Mouse (Mus musculus) frontal cortex, postnatal 36 days (tissue): Measurements from ENCODE around the gene Tmem237.

ENCODE experiments used
- DNase-seq, 2 experiments: peaks; one replicate each; pipeline ENCODE4 v3.0.0; 2022; ENCODE audit warnings: low spot score in 2 of 2

Tmem237 gene

DNA sequence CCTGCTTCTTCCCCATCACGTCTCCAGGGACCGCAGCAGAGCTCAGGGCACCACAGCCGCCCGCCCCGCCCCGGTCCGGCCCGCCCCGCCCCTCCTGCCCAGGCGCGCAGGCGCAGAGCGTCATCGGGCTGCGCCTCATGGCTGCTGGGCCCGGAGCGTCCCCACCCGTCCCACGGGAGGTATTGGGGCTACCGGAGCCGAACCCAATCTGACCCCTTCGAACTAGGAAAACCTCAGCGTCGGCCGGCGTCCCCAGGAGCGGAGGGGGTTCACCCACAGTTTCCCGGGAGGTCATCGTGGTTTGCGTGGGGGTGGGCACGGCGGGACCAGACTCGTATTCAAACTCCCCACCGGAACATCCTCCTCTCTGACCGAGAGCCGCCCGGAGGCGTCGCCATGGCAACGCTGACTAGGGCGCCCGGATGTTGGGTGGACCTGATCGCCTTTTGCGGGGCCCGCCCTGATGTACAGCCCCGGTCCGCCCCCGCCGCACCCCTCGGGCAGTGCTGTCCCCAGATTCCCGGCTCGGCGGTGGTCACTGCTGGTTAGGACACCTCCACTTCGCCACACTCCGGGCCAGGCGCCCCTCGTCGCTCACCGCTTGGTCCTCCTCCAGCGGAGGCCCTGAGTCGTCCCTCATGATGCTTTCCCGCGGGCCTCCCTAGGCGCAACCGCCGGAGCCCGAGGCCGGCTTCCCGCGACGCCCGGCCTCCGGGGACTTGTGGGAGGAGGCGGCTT, at the start of gene Tmem237:
TSS of gene Tmem237 (minus strand) at position 689 of the 738 bp plus-strand sequence.
- DNase-seq = peak; percentile 93 to 94

DNA sequence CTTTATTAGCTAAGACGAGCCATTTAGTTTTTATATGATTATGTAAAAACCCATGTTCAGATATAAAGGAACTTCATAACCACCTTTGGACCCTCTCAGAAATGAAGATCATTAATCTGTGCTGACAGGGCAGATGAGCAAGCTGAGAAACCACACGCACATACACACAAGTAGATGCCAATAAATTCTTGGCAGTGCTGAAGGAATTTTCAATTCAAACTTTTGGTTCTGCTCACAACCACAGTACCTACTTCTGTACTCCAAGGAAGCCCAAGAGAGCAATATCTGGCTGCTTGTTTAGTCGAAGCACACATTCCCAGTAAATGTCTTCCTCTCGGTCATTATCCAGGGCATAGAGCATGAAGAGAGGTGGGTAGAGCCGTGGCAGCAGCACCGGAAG, 49.4 kb upstream of the Tmem237 start:
- DNase-seq = no peak

DNA sequence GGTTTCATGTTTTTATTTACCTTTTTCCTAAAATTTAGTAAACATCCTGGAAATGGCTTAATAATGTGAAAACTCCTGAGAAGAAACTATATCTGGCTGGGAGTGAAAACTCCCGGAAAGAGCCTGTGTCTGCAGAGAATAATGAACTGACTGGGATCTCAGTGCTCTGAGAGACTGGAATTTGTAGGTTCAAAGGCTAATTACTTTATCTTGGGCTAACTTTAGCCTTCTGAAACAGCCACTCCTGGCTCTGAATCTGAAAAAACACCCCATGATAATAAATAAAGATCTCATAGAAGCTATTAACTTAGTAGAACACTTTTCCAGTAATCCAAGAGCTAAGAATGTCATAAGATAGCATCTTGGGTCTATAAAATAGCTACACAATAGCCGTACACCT, 48.3 kb upstream of the Tmem237 start:
- DNase-seq = no peak

DNA sequence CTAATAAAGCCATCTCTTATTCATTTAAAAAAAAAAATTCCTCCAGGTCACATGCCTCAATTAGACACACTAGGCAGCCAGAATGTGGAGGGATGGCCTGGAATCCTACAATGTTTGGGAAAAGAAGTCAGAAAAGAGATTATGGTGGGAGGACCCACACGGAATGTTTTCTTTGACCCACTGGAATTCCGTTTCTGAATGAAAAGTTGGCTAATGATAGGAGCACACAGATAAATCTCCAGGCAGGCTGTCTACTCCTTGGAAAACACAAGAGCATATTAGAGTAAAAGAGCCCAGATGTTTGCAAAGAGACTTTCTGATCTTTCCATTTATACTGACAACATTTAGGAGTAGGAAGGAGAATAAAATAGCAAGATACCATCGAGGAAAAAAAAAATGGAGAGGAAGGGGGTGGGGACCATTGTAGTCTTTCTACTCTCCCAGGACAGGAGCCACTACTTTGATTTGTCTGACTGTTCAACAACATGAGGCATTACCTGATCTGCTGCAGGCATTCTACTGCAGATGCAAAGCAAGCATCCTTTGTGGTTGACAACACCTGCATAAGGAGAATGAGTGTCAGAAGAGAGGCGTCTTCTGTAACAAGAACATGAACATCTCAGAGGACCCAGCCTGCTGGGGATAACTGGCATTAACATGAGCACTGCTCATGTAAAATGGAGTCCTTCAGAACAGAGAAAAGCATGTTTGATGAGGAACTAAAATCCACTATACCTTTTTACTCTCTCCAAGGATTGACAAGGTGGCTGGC, 47.6 kb upstream of the Tmem237 start:
- DNase-seq = no peak

DNA sequence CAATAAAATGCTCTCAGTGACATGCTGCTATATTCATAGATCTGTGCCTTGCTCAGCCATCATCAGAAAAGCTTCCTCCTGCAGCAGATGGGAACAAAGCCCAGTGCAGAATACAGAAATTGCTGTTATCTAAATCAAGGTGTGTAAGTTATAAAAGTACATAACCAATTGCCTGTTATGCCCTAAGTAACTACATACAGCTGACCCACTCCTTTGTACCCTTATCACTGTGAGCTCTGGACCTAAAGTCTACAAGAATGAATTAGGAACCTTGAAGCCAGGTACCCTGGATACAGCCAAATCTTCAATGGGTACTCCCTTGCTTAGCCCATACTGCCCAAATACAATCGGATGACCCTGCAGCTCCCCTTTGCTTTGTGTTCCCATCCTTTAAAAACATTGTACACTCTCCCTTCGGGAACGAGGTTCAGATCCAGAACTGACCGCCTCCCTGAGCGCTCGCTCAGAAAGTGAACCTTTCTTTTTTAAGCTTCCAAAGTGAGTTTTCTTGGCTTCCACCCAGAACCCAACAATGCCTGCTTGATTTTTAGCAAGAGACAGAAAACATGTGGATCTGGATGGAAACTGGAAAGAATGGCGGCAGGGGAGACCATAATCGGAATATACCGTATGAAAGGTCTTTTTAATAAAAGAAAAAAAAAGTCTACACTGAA, 46.2 kb upstream of the Tmem237 start:
- no peak for DNase-seq

DNA sequence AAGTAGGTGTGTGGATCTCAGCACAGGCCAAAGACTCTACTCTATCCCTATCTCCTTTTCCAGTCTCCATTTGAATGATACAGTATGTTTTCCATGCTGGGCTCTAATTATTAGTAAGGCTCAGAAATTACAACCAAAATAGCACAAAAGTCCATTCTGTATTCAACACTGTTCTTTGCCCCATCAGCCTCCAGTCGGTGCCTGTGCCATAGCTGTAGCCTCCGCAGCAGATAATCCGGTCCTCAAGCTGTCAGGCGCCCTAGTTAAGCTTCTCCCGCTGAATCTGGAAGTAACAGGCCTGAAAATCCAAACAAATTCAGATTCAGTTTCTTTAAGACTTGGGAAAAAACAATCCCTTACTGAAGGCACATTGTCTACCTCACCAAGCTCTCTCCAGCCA, 43.7 kb upstream of the Tmem237 start:
- DNase-seq = no peak

DNA sequence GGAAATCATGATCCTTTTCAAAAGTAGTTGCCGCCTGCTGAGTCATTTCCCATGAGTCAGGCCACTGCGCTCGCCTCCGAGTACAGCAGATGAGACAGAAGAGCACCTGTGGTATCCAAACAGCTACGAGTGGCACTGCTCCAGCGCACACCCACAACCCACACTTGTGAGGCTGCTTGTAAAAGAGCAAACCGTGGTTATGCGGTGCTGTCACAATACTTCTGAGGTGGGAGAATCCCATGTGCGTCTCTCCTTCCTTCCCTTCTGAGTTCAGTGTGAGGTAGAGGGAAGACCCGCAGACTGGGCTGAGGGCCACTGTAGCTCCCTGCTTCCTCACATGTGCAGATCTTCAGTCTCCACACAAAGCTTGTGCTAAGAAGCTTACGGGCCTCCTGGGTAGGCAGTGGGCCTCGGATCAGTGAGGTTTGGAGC, 42.8 kb upstream of the Tmem237 start, which contains the start of gene Mpp4:
TSS of gene Mpp4 (minus strand) at position 360 of the 432 bp plus-strand sequence.
- peak; percentile 76 to 77 for DNase-seq

DNA sequence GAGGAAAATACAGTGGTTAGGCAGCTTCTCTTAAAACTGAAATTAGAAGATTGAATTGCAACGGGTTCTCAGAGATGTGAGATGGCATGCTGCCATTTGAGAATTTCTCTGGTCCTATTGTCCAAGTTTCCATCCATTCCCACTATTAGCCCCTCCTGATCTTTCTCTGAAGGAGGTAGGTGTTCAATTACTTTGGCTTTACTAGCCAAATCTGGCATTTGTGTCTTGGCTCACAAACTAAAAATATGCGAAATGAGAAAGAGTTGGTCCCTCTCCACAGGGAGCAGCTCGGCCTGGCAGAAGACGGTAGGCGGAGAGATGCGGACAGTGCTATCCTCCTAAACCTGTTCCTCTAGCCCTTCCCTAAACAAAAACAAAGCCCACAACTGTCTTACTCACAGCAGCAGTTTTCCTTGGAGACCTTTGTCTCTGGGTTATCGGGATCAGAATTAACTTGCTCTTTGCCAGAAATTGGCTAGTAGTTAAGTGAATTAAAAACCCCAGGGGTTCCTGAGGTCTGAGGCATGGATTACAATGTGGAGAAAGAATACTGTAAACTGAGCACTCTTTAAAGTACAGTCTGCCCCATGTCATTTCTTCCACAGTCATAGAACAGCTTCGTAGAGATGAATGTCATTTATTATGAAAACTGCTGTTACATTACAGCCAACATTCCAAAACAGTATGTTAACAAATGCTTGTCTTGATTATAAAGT, 42.3 kb upstream of the Tmem237 start:
- no peak for DNase-seq

DNA sequence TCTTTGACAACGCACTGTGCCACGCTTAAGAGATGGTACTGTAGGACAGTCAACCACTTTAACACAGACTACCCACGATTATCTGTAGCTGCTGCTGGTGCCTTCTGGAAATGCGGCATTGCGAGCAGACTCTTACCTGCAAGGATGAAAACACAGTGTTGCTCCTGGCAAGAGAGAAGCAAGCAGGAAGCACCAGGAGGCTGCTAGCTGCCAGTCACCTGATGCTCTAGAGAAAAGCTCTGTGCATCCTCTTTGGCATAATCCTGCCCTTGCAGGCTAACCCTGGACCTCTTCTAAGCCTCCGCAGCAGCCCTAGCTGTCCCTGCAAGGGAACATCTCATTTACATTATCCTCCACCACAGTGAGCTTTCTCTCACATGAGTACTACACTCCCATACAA, 41.2 kb upstream of the Tmem237 start:
- no peak for DNase-seq

DNA sequence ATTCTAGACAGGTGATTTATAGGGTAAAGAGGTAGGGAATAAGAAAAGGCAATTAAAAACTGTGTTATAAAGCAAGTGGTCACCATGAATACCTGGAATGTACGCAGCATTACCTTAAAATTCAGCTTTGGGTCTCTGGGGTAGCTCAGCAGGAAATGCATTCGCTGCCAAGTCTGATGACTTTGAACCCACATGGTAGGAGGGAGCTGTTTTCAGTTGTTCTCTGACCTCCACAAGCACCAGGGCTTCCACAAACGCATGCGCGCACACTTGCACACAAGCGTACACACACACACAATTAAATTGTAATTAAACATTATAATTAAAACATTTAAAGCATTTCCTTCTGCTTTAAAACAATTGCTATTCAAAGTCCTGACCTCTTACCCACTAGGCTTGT, 40.7 kb upstream of the Tmem237 start:
- no peak for DNase-seq

DNA sequence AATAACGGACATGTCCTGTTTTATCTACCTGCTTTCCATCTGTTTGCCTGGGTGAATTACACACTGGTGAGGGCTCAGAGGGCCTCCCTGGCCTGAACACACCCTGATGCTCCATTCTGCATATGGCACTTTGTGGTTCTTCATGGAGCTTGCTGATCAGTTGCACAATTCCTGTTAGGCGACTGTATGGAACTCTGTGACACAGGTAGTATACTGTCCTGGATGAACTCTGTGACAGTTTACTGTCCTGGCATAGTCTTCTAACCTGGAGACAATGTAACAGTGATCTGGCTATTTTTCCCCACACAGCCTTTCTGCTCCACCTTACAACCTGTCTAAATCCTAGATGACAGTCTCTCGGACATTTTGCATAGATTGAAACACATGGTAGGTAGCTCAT, 38.9 kb upstream of the Tmem237 start:
- DNase-seq = no peak

DNA sequence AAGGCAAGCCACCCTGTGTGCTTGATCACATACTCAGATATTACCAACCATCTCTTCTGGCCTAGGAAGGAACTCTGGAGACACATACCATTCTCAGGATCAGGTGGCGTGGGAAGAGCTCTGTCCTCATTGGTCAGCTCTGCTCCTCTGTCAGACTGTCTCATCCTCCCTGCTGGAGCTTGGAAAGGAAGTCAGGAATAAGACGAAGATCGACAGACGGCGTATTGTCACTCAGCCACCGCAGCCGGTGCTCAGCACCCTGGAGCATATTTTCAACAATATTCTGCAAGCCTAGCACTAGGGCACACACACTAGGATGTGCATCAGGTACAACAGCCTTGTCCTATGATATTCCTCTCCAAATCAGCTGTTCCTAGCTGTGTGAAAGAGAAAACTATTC, 38.3 kb upstream of the Tmem237 start:
- DNase-seq = no peak

DNA sequence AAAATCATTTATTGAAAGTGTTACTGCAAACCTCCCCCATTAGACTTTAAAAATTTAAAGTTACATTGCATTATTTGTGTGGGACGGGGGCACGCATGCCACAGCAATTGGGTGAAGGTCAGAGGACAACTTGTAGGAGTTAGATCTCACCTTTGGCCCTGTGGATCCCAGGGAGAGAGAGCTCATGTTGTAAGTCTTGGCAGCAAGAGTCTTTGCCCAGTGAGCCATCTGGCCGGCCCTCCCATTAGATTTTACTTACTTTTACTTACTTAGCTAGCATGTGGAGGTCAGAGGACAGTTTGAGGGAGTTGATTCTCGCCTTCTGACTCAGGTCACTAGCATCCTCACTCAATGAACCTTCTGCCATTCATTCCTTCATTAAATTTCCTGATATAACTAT, 37.6 kb upstream of the Tmem237 start:
- DNase-seq = no peak

DNA sequence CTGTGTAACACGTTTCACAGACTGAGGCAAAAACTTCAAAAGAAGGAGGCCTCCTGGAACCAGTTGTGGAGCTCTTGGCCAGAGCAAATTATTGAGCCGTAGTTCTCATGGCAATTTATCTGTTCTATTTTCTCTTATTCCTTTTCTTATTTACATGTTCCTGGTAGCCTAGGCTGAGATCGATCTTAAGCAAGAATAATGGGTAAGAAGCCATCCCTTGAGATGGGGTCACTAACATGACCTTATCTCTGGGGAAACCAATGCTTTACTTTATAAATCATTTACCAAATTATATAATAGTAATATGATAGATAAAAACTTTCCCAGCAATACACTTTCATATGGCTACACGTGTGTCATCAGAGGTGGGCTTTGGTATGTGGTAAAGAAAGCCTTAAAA, 32.1 kb upstream of the Tmem237 start:
- DNase-seq = no peak

DNA sequence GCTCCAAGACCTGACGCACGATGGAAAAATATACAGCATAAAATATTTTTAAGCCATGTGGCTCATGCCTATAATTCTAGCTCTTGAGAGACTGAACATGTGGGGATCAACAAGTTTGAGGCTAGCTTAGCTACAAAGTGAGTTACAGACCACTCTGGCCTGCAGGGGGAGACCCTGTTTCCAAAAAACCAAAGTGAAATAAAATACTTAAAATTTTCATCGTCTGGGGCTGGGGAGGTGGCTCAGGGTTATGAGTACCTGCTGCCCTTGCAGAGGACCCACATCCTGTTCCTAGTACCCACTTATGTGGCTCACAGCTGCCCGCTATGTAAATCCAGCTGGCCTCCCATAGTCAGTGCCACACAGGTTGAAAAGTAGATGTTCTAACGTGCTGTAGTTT, 30.3 kb upstream of the Tmem237 start:
- no peak for DNase-seq

DNA sequence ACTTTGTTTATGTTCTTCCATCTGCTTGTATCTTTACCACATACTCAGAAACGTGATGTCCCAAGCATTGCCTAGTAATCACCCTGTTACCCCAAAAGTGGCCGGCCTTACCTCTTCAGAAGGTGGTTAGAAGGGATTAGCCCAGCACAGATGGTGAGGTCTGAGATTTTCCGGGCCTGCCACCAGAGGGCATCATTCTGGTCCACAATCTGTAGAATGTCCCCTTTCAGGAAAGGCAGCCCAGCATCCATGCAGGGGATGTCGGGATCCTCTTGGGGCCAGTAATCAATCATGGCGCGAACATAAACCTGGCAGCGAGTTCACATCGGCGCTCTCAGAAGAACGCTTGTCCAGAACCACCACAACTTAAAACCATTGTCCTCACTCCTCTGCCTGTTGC, 24.3 kb upstream of the Tmem237 start:
- no peak for DNase-seq

DNA sequence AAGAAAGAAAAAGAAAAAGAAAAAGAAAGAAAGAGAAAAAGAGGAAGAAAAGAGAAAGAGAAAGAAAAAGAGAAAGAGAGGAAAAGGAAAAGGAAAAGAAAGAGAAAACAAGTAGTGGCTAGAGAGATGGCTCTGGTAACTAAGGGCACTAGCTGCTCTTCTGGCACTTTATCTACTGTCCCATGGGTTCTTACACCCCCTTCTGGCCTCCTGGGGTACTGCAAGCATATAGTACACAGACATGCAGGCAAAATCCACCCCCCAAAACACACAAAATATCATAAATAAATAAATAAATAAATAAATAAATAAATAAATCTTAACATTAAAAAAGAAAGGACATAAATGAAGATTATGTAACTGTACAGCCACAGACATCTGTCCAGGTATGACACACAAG, 22.6 kb upstream of the Tmem237 start:
- no peak for DNase-seq

DNA sequence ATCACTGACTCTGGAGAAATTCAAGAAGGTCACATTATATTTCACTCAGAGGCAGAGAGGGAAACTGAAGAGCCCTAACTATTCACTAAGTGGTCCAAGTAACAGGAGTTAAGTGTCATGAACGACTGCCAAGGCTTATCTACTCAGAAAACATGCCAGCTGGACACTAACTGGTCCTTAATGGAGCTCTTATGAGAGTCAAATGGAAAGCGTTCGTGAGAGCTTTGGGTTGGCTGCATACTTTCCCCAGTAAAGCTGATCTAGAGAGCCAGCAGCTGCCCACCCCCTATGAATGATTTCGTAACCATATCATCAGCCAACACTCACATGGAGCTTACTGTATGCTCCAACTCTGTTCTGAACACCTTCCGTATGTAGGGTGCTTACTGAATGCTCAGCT, 14.2 kb upstream of the Tmem237 start:
- DNase-seq = no peak

DNA sequence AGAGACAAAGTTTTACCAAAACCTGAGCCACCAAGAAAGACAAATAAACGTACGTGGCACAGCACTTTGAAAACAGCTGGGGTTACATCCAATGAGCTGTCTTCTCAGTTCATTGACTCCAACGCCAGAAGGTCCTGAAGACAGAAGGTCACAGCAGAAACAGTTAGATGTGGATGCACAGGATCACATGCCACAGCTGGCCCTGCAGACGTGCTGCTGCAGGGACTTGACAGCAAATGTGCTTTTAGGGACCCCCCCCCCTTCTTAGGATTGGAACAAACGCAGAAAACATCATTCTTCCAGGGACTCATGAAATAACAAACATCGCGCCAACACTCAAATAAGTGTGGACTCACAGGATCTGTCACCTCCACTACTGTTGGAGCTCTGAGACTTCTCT, 8.7 kb upstream of the Tmem237 start:
- no peak for DNase-seq

DNA sequence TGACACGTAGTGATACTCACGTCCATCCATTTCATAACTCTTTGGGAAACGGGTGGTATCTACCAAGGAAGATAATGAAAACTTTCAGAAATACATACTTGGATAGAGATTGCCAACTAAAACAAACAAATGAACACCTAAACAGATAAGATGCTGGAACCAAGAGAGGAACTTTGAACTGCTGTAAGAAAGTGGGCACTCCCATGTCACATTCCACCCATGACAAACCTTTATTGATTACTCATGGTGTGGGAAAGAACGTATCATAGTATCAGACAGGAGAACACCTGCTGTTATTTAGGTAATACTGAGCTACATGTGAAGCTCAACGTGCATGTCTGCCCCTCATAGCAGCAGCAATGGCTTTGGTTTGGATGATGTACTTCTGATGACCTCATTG, 5.3 kb upstream of the Tmem237 start:
- no peak for DNase-seq

DNA sequence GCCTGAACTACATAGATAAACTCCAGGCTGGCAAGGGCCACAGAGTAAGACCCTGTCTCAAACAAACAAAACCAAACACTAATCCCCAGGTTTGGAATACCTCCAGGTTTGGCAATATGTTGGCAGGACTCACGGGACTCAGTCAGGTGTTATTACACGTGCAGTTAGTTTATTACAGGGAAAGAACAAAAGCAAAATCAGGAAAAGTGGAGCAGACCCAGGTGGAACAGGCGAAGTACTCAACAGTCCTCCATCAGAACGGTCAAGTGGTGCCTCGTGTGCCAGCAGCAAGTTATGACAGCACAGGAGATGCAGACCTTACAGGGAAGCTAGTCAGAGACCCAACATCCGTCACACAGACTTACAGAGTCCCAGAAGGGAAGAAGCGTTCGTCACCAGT, 9.7 kb downstream of the Tmem237 start:
- DNase-seq = no peak

DNA sequence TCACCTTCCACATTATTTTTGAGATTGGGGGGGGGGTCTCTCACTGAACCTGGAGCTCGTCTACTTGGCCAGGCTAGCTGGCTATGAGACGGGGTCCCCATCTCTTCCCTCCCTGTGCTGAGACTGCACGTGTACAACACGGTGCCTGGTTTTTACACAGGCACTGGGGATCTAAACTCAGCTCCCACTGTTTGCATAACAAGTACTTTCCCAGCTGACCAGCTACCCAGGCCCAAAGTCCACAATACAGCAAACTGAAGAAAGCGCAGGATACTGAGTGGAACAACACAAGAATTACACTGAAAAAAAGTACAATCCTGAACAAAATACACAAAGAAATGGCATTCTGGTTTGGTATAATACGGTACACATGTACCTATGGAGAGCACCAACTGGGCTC, 18.1 kb downstream of the Tmem237 start:
- no peak for DNase-seq
